Mouse (Mus musculus): ENCODE results near the gene Inf2. TPM values are rescaled to one million over a fixed set of nuclear protein-coding genes. Genes with fewer than 3 reads are reported as not detected.

The Inf2 gene
- total RNA-seq (2021): 100 to 1,000 TPM; 105 to 111 TPM
- long read RNA-seq, partial matches to known transcripts: 18 of 33 reads
- long read RNA-seq, other reads (novel, unspliced or antisense): 12 of 33 reads

GRCm38 (mm10) chr12:112588426-112589256 is at the start of gene Inf2:
Gene Inf2 (plus strand): TSS chr12:112588784.
- peak; percentile 80 to 90 for DNase-seq (ENCODE audit: low spot score in 2 of 2)

DNA sequence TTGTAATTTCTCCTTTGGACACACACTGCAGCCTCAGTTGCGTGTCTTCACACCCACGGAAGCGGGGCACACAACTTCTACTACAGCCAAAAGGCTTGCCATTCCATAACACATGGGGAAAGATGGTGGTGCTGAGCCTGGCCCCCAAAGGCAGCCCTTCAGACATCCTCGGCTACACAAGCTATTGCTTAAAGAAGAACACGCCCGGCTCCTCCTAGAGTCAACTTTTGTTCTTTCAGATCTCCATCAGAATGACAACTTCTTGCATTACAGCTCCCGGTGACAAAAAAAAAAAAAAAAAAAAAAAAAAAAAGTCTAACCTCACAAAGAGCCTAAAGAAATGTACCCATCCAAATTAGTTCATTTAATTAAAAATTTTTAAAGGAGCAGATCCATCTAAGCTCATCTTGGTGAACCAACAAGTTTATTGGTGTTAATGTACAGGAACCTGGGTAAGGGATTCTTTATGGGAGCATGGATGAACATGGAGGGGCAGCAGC is 49.1 kb upstream of the Inf2 start:
- DNase-seq (ENCODE audit: low spot score in 2 of 2): no peak

DNA sequence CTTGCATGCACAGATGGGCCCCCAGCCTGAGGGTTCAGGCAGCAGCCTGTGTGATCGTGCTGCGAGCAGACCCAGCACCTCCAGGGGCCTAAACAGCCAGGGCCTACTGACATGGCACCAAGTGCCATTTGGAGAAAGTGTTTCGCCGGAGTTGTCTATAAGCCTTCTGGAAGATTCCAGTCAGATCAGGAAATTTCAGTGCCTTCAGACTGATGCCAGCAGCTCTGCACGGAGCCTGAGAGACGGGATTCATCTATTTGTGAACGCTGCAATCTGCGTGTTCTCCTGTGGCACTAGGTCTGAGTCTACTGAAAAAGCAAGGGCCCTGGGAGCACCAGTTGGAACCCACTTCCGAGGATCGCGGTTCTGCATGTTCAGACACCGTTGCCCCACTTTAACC is 48.3 kb upstream of the Inf2 start:
- DNase-seq (ENCODE audit: low spot score in 2 of 2): no peak

- DNase-seq (ENCODE audit: low spot score in 2 of 2): peak in 1 of 2 experiments; percentile 42
Measured at GRCm38 (mm10) chr12:112541483-112542091, 47.0 kb upstream of the Inf2 start.

- no peak for DNase-seq (ENCODE audit: low spot score in 2 of 2)
Measured at GRCm38 (mm10) chr12:112542257-112542919, 46.2 kb upstream of the Inf2 start.

DNA sequence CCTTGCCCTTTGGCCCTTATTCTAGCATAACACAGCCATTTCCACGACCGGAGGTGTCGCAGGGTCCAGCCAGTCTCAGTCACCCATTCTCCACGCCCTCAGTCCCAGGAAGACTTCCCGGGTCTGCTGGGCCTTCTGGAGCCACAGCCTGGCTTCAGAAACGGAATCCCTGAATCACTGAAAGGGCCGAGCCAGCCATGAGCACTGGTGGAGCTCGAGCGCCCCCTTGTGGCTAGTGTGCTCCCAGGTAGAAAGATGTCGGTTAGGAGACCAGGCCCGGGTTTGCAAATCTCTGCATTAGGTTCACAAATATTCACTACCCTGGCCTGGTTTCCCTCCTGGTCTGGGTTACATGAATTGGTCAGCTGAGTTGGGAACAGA is 45.7 kb upstream of the Inf2 start:
- peak; percentile 79 to 94 for DNase-seq (ENCODE audit: low spot score in 2 of 2)

DNA sequence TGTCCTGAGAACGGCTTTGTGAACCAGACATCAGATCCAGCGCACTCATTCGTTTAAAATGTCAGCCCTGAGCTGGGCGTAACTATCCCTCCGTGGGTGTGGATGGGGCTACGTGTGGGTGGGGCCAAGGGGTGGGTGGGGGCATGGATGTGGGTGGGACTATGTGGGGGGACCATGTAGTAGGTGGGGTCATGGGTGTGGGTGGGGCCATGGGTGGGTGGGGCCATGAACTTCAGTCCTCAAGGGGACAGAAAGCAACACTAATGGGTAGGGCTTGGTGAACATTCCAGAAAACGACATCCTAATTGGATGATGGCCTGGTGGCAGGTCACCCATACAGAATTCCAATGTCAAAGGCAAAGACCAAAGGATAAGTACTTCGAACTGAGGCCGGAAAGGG is 44.6 kb upstream of the Inf2 start:
- no peak for DNase-seq (ENCODE audit: low spot score in 2 of 2)

DNA sequence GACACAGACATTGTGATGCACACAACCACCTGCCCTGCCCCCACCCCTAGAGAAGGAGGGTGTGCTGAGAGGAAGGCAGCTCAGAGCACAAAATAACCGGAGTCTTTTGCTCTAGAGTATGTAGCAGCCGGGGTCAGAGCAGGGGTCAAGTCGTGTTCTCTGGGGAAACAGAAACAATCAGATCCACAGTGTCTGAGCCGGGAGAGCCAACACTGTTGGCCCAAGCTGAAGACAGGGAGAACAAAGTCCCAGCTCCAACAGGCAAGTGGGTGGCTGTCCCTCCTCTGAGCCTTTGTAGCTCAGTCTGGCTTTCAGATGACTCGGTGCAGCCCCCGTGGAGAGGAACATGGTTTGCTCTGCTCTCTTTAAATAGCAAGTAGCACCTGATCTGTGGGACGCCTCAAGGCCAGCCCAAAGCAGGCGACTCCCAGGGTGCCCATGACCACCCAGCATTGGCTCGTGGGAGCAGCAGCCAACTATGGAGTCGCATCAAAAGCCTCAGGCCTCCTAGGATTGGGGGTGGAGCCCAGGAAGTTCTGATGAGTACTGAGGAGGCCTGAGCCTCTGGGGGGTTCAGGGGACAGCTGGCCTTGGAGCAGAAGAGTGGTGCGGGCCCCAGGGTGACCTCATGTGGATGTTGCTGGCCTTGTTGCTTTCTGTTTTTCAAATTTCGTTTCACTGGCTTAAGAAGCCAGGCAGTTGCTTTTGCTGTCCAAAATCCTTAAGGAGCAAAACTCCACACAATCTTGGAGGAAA is 43.5 kb upstream of the Inf2 start:
- no peak for DNase-seq (ENCODE audit: low spot score in 2 of 2)

DNA sequence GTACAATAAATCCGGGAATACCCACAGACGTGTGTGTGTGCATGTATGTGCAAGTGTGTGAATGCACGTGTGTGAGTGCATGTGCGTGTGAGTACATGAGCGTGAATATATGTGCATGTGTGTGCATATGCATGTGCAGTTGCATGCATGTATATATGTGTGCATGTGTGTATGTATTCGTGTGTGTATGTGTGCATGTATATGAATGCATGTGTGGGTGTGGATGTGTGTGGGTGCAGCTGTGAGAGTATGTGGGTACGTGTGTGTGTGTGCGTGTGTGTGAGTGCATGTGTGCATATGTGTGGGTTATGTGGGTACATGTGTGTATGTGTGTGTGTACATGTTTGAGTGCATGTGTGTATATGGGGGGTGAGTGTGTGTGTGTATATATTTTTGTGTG is 42.5 kb upstream of the Inf2 start:
- no peak for DNase-seq (ENCODE audit: low spot score in 2 of 2)

DNA sequence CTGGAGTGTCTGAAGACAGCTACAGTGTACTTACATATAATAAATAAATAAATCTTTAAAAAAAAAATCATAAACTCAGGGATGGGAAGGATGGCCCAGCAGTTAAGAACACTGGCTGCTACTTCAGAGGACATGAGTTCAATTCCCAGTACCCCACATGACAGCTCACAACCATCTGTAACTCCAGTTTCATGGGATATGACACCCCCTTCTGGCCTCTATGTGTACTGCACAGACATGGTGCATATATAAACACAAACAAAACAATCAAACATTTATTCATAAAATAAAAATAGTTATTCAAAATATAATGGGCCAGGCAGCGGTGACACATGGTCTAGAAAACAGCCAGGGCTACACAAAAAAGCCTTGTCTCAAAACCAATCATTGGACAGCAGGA is 39.3 kb upstream of the Inf2 start:
- no peak for DNase-seq (ENCODE audit: low spot score in 2 of 2)

DNA sequence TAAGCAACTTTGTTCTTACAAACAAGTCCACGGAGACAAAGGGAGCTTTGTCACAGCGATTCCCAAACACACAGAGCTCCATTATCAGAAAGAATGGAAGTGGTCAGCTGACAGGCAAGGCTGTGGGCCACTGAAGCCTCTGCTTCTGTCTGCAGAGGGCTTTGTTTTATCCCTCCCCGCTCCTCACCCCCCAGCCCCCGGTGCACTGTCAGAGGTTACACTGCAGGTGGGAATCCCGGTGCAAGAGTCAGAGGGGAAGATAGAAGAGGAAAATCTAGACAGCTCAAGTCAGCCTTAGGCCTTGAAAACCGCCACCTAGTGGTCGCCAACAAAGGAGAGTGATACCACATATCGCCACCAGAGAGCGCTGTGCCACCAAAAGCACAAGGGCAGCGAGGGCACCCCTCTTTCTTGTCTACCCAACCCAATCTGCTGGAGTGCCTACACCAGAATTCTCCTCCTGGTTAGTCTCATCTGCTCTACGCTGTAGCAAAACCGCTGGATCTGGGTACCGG is 36.7 kb upstream of the Inf2 start:
- peak; percentile 89 to 98 for DNase-seq (ENCODE audit: low spot score in 2 of 2)

- DNase-seq (ENCODE audit: low spot score in 2 of 2): peak in 1 of 2 experiments; percentile 3
Measured at GRCm38 (mm10) chr12:112552520-112552919, 36.1 kb upstream of the Inf2 start.

DNA sequence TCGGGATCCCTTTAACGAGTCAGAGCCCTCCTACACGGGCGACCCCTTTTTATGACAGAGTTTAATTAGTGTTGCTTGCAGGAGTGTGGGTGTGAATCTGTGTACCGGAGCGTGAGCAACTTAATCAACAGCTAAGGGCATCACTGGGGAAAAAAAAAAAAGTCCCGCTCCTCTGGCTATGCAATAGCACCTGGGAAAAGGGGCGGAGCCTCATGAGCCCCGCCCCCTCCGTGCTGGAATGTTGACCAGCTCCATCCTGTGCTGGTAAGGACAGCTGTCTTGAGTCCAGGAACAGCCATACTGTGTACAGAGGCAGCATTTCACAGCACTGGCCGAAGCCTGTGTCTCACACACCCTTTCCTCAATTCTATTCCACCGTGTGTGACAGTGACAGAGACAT is 33.7 kb upstream of the Inf2 start:
- DNase-seq (ENCODE audit: low spot score in 2 of 2): no peak

DNA sequence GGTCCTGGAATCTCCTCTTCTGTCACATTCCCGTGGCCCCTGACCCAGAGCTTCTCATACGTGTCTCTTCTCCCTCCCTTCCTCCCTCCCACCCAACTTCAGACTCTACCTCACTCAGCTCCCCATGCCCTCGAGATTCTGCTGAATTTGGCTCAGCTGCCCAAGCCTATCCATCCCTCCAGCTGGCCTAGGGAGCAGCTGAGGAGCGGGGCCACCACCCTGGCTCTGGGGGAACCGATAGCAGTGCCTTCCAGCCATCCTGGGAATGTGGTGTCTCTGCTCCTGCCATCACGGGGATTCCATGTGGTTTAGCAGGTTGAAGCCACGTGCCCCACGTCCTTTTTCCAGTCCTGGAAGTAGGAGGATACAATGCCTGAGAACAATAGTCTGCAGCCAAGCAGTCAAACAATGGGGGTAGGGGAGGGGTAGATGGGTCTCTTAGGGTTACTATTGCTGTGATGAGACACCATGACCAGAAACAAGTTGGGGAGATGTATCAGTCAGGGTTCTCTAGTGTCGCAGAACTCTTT is 32.0 kb upstream of the Inf2 start:
- no peak for DNase-seq (ENCODE audit: low spot score in 2 of 2)

GRCm38 (mm10) chr12:112557219-112557618 is 31.4 kb upstream of the Inf2 start:
- DNase-seq (ENCODE audit: low spot score in 2 of 2): no peak

DNA sequence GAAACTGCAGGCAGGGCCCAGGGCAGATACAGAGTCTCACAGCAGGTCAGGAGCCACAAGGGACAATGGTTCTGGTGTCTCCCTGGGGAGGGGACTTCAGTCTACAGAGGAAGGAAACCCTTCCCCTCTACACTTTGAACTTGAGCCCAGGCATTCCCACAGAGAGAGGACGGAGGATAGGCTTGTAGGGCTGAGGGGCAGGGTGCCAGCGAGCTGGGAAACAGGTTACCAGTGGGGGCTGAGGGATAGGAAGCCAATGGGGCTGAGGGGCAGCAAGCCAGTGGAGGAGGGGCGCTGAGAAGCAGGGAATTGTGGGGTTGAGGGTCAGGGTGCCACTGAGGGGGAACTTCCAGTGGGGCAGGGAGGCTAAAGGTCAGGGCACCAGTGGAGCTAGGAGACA is 29.4 kb upstream of the Inf2 start:
- no peak for DNase-seq (ENCODE audit: low spot score in 2 of 2)

DNA sequence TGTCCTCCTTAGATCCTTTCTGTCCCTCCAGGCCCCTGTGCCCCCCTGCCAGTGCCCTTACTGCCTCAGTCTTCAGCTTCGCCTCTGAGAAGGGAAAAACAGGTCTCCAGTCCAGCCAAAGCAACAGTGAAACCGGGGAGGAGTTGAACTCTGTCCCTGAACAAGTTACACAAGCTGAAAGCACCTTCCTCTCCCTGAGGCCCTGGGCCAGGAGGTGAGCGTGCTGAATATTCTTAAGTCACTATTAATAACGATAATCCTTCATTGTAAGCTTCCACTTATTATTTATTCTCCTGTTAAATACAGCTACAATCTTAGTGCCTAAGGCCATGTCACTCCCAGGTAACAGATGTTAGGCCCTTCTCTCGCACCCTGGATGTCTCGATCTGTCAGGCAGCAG is 28.9 kb upstream of the Inf2 start:
- no peak for DNase-seq (ENCODE audit: low spot score in 2 of 2)

- DNase-seq (ENCODE audit: low spot score in 2 of 2): no peak
Measured at GRCm38 (mm10) chr12:112560176-112560797, 28.3 kb upstream of the Inf2 start.

GRCm38 (mm10) chr12:112561163-112561562 is 27.4 kb upstream of the Inf2 start:
- DNase-seq (ENCODE audit: low spot score in 2 of 2): no peak

GRCm38 (mm10) chr12:112562462-112562861 is 26.1 kb upstream of the Inf2 start:
- DNase-seq (ENCODE audit: low spot score in 2 of 2): no peak

All from layer of hippocampus, adult 18-20 months (tissue).